ENCODE assay signal across 15 mouse cellular contexts in the genomic region with DNA sequence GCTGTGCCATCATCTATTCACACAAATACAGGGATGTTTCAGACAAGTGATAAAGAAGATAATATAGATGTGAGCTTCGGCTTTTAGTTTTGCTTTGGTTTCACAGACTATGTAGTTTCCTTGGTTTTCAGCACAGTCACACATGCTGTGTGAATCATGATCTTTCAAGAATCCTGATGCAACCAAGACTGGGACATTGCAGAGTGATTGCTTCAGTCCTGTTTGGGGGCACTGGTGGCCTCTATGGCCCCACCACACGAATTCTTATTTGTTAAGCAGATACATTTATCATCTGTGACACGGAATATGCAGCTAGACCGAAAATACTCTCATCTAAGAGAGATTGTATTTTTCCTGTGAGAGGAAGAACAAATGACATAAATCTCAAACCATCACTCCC.
"Had no signal": no experiment of that assay in that cellular context is flagged by ENCODE, and none has a peak within 500 bp of the region (broad histone marks: within the 10 kb centered on the region; RNA-seq: fewer than 3 reads in every experiment).

No protein-coding gene starts in this region.

- H3K36me3 ChIP-seq: neural tube, embryonic 15.5 days; stomach, embryonic 15.5 days had no signal

- H3K4me1 ChIP-seq: neural tube, embryonic 15.5 days; stomach, embryonic 15.5 days had no signal

- H3K27ac ChIP-seq: neural tube, embryonic 15.5 days; stomach, embryonic 15.5 days; stomach, postnatal 0 days had no signal

- H3K4me2 ChIP-seq: neural tube, embryonic 15.5 days; stomach, embryonic 15.5 days had no signal

- H3K4me3 ChIP-seq: neural tube, embryonic 15.5 days; stomach, embryonic 15.5 days had no signal

- H3K9me3 ChIP-seq: neural tube, embryonic 15.5 days; stomach, embryonic 15.5 days had no signal

- H3K9ac ChIP-seq: neural tube, embryonic 15.5 days; stomach, embryonic 15.5 days had no signal

- DNase-seq: retina, postnatal 1 day; right cerebral cortex, adult 18-20 months; right cerebral cortex, postnatal 14 days; right cerebral cortex, postnatal 25 days; right cerebral cortex, postnatal 4 days; spleen, adult 18-20 months; thymus, adult 18-20 months; thymus, adult 2 months; thymus, postnatal 14 days; thymus, postnatal 25 days; thymus, postnatal 36 days; thymus, postnatal 4 days had no signal

- H3K27me3 ChIP-seq: neural tube, embryonic 15.5 days; stomach, embryonic 15.5 days had no signal
